Mouse (Mus musculus) ES-E14 (cell line): Measurements from ENCODE around the gene Chrm2. TPM values are rescaled to one million over a fixed set of nuclear protein-coding genes. Genes with fewer than 3 reads are reported as not detected.

Source experiments
- DNase-seq: peaks from one replicate; pipeline ENCODE4 v3.0.0-alpha.2; 2013; ENCODE audit warnings: low read depth, low spot score
- H3K27ac ChIP-seq: 2 replicates; pipeline ENCODE4 v1.5.1; 2012; ENCODE audit warnings: low read depth, mild to moderate bottlenecking, low read length, moderate library complexity, mixed read lengths; ENCODE audit not compliant: poor library complexity, insufficient read depth, severe bottlenecking
- H3K36me3 ChIP-seq: 2 replicates; pipeline ENCODE4 v1.6.1; 2012; ENCODE audit warnings: mild to moderate bottlenecking, low read length, moderate library complexity, mixed read lengths; ENCODE audit not compliant: control insufficient read depth, poor library complexity, insufficient read depth, severe bottlenecking
- H3K4me1 ChIP-seq, 2 experiments: fragments of 150-350 bp in 1 of 2; sonication (generic) in 1 of 2; 2 replicates each; pipeline ENCODE4 v1.6.1; 2012; ENCODE audit warnings: low read length in 2 of 2, mild to moderate bottlenecking in 1 of 2, mixed read lengths in 1 of 2; ENCODE audit not compliant: control insufficient read depth in 2 of 2, insufficient read depth in 2 of 2, poor library complexity in 1 of 2
- H3K4me3 ChIP-seq, 2 experiments: fragments of 150-350 bp in 1 of 2; sonication (generic) in 1 of 2; 2 replicates each; pipeline ENCODE4 v1.5.1; 2012; ENCODE audit warnings: low read length in 2 of 2, low read depth in 1 of 2, mild to moderate bottlenecking in 1 of 2, mixed read lengths in 1 of 2; ENCODE audit not compliant: insufficient read depth in 1 of 2, poor library complexity in 1 of 2, severe bottlenecking in 1 of 2
- H3K9ac ChIP-seq: 2 replicates; pipeline ENCODE4 v1.6.1; 2012; ENCODE audit warnings: low read depth, mild to moderate bottlenecking, low read length, mixed read lengths; ENCODE audit not compliant: poor library complexity, insufficient read depth, severe bottlenecking
- H3K9me3 ChIP-seq: fragments of 150-350 bp; sonication (generic); 2 replicates; pipeline ENCODE4 v1.6.1; 2012; ENCODE audit warnings: low read depth, mild to moderate bottlenecking, low read length; ENCODE audit not compliant: control insufficient read depth, insufficient read depth
- CHD2 ChIP-seq: IDR thresholded peaks from 2 replicates; pipeline ENCODE4 v1.6.1; 2014; ENCODE audit warnings: mild to moderate bottlenecking, low read depth, low read length, inconsistent platforms
- HCFC1 ChIP-seq: IDR thresholded peaks from 2 replicates; pipeline ENCODE4 v1.6.1; 2012; ENCODE audit warnings: low read length, inconsistent platforms, borderline replicate concordance; ENCODE audit not compliant: insufficient read depth
- MAFK ChIP-seq: IDR thresholded peaks from 2 replicates; pipeline ENCODE4 v1.6.1; 2014; ENCODE audit warnings: mild to moderate bottlenecking, low read depth, low read length, inconsistent platforms; ENCODE audit not compliant: insufficient read depth
- ZC3H11A ChIP-seq: IDR thresholded peaks from 2 replicates; pipeline ENCODE4 v1.6.1; 2012; ENCODE audit warnings: low read depth, mild to moderate bottlenecking, inconsistent platforms, low read length, borderline replicate concordance
- ZNF384 ChIP-seq: IDR thresholded peaks from 2 replicates; pipeline ENCODE4 v1.6.1; 2012; ENCODE audit warnings: low read depth, low read length, inconsistent platforms
- in situ Hi-C, 2 experiments: fragments of 600-800 bp; cut with MboI; formaldehyde crosslinking; loops; one replicate each; pipeline ENCODE4 v1.15.1; 2025; ENCODE audit warnings: low sequenced_read_pairs in 2 of 2, inconsistent platforms in 1 of 2; ENCODE audit not compliant: unreplicated experiment in 2 of 2
- total RNA-seq: library from RNA; depleted of rRNA; stranded (reverse); fragments of 300-350 nt; gene quantifications from 2 replicates; pipeline ENCODE4 v1.2.3, GENCODE M21; 2012

Gene Chrm2
- total RNA-seq, 1 experiment, result not detected

DNA sequence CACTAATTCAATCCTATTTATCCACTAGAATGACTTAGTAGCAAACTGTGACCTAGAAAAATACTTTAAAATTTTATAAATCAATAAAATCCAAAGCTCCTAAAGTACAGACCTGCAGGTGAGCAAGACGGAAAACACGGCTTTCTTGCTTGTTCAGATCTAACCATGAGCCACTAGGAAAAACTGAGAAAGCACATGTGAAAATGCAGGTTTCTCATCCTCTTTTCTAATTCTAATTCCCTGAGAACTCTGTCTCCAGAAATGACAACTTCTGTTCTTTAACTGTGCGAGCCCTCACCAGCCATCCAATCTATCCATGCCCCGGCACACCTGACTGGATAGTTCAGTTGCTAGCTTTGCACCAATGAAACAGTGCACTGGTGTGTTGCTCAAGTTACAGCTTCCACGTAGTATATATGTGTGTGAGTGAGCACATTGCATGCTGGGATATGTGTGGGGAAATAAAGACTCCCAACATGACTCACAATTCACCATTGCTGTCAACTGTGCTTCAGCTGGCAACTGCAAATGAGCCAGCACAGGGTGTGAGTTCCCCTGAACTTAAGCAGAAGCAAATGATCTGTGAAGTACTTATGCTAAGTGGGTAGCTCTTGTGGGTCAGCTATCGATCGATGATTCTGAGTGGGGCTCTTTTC lies 119.3 kb downstream of the Chrm2 start:
- H3K4me3 ChIP-seq, result no peak overlapping the region
- DNase-seq, result no peak
- H3K9ac ChIP-seq, result no peak overlapping the region
- H3K36me3 ChIP-seq, result no peaks in the 10 kb centered on the region
- H3K9me3 ChIP-seq, result no peaks in the 10 kb centered on the region
- in situ Hi-C loops, result no loop called here
- no peaks in the 10 kb centered on the region for H3K4me1 ChIP-seq
- no peak overlapping the region for H3K27ac ChIP-seq
- TF ChIP-seq ZNF384, result no peak
- TF ChIP-seq MAFK, result no peak
- TF ChIP-seq HCFC1, result no peak
- no peak for TF ChIP-seq ZC3H11A
- no peak for TF ChIP-seq CHD2

DNA sequence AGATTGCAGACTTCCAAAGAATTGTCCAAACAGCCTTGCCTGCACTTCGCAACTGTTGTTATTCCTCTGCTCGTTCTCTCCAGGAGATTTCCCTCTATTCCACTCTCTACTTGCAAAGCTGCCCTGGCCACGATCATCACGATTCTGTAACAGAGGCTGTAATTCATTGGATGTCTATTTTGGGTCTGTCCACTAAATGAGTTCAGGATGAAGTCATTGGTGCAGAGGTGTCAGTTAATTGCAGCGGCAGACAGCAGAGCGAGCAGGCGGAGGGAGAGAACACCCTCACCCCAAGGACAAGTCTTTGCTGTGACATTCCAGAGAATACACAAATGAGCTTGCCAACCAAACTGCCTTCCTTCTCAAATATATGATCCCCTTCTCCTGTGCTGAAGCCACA lies 120.1 kb downstream of the Chrm2 start:
- in situ Hi-C loops, result no loop called here
- Histone ChIP-seq H3K36me3 (no peaks in the 10 kb centered on the region), H3K27ac (no peak overlapping the region), H3K4me1 (no peaks in the 10 kb centered on the region), H3K9me3 (no peaks in the 10 kb centered on the region), H3K9ac (no peak overlapping the region), H3K4me3 (no peak overlapping the region)
- DNase-seq, result no peak
- TF ChIP-seq ZNF384 (no peak), CHD2 (no peak), MAFK (no peak), HCFC1 (no peak), ZC3H11A (no peak)

DNA sequence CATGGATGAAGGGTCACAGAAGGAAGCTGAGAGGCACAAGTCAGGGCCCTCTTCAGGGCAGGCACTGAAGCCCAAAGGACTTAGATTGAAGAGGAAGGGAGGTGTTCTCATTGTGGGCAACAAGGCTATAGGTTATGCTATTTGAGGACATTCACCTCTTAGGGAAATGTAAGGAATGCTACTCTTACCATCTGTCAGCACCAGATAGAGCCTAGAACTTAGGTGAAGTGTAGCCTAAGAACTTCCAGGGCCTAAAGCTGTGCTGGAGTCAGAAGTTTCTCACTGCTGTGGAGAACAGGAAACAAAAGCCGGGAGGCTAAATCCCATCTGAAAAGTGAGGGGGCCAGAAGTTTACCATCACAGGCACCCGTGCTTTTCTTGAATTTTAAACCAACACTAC lies 120.6 kb downstream of the Chrm2 start:
- in situ Hi-C loops, result no loop called here
- H3K9me3 ChIP-seq, result no peaks in the 10 kb centered on the region
- H3K4me3 ChIP-seq, result no peak overlapping the region
- H3K27ac ChIP-seq, result no peak overlapping the region
- no peaks in the 10 kb centered on the region for H3K36me3 ChIP-seq
- TF ChIP-seq ZC3H11A (no peak), HCFC1 (no peak), MAFK (no peak), CHD2 (no peak), ZNF384 (no peak)
- no peak for DNase-seq
- H3K4me1 ChIP-seq, result no peaks in the 10 kb centered on the region
- no peak overlapping the region for H3K9ac ChIP-seq

DNA sequence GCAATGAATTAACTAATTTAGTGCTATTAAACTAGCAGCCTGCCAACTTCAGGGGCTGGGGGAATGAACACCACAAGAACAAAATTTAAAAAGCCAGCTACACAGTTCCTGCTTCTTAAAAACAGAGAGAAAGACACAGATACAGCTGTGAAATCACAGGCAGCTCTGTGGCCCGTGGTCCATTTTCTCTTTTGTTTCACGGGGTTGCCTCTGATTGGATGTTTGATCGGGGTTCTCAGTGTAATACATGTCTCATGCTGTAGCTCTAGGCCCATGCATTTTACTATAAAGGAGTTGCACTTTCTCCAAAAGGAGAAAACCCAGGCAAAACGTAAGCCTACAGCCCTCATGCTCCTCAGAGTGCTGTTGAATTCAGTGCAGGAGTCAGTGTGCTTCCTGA lies 128.6 kb downstream of the Chrm2 start:
- H3K4me1 ChIP-seq, result no peaks in the 10 kb centered on the region
- no peaks in the 10 kb centered on the region for H3K9me3 ChIP-seq
- H3K9ac ChIP-seq, result no peak overlapping the region
- in situ Hi-C loops, result no loop called here
- TF ChIP-seq CHD2, result no peak
- no peak for TF ChIP-seq ZC3H11A
- DNase-seq, result no peak
- no peak overlapping the region for H3K4me3 ChIP-seq
- H3K27ac ChIP-seq, result no peak overlapping the region
- H3K36me3 ChIP-seq, result no peaks in the 10 kb centered on the region

DNA sequence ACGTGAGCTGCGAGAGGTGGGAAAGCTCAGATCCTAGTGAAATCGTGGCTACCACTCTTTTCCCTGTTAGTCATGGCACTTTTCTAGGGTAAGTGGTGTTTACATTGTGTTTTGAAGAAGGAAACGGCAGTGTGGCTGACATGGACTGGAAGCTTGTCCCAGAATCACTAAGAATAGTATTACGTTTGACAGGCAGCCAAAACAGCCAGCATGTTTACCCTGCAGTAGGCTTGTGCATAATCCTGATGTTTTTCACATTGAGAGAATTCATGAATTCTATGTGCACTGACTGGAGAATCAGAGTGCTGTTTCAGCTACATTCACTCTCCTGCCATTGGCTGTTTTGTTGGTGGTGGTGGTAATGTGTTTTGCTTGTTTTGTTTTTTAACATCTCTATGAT lies 129.4 kb downstream of the Chrm2 start:
- in situ Hi-C loops, result no loop called here
- H3K27ac ChIP-seq, result no peak overlapping the region
- TF ChIP-seq MAFK, result no peak
- TF ChIP-seq CHD2, result no peak
- no peak for TF ChIP-seq ZNF384
- TF ChIP-seq ZC3H11A, result no peak
- TF ChIP-seq HCFC1, result no peak
- no peaks in the 10 kb centered on the region for H3K9me3 ChIP-seq
- H3K36me3 ChIP-seq, result no peaks in the 10 kb centered on the region
- no peak for DNase-seq
- no peaks in the 10 kb centered on the region for H3K4me1 ChIP-seq
- H3K9ac ChIP-seq, result no peak overlapping the region
- H3K4me3 ChIP-seq, result no peak overlapping the region
